Mouse (Mus musculus): ENCODE results near the gene Krtap16-1.

Krtap16-1 gene

DNA sequence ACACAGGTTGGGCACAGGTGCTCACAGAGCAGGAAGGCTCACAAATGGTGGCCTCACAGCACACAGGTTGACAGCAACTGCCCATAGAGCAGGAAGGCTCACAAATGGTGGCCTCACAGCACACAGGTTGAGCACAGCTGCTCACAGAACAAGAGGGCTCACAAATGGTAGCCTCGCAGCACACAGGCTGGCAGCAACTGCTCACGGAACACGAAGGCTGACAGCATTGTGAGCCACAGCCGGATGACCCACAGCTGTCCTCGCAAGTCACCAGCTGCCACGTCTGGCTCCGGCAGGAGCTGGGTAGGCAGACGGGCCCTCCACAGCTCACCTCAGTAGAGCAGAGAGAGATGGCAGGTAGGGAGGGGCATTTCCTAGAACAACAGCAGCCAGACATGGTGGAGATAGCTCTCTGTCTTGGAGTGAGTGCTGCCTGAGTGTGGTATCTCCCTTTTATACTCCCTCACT, at the start of gene Krtap16-1:
Gene Krtap16-1 (minus strand): TSS at position 418 of the 468 bp plus-strand sequence.
- peak; percentile 5 for DNase-seq

DNA sequence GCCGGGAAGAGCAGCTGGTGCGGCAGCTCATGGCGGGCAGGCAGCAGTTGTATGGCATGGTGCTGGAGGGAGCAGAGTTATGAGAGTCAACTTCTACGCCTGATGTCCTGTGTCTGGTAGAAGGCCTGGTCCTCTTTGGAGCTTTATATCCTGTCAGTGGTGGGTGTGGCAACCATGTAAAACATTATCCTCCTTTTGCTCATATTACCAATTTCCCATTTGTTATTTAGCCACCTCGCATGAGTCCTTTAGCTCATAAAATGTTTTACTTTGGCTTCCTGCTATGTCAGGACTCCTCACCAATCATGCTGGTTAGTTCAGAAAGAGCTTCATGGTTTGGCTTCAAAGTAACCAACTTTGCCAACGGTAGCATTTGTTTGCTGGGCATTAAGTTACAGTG, 43.4 kb upstream of the Krtap16-1 start, which contains the start of gene Krt33b:
Gene Krt33b (minus strand): TSS at position 101 of the 400 bp plus-strand sequence.
- no peak for DNase-seq

DNA sequence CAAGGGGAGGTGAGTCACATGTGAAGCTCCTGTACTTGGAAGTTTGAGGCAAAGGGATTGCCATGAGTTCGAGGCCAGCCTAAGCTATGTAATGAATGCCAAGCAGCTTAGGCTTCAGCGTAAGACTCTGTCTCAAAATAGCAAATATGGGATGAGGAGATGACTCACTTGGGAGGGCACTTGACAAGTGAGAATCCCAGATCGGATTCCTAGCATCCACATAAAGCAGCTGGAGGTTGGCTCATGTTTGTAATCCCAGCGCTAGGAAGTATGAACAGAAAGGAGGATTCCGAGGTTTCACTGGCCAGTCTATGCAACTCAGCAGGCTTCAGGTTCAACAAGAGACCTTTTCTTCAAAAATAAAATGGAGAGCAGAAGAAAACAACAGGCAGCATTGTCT, 35.0 kb upstream of the Krtap16-1 start:
- DNase-seq = no peak

DNA sequence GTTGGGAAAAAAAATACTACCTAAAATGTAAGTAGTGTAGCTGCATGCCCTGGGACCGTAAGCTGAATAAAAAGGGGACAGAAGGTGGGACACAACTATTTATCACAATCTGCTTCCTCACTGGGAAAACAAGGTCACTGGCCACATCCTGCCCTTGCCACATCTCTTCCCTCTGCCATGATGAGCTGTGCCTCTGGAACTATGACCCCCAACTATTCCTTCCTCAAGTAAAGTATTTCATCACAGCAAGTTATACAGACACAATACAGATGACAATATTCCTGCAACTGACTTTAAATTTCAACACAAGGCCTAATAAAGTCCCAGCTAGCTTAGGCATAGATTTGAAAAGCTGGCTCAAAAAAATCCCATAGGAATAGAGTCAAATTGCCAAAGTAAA, 33.1 kb upstream of the Krtap16-1 start:
- no peak for DNase-seq

DNA sequence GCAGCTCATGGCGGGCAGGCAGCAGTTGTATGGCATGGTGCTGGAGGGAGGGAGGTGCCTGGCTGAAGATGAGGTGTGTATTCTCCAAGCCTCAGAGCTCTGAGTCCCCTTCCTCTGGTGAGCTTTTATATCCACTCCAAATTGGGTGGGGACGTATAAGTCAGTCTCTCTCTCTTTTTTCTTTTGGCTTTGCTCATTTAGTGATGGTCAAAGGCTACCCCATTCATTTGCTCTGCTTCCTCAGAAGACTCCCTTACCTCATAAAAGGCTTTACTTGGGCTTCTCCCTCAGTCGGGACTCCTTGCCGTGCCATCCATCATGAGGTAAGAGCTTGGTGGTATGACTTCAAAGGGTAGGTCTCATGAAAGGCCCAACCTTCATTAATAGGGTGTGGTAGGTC, 29.7 kb upstream of the Krtap16-1 start, which contains the start of gene Krt33a:
Gene Krt33a (minus strand): TSS at position 101 of the 400 bp plus-strand sequence.
- DNase-seq = no peak

DNA sequence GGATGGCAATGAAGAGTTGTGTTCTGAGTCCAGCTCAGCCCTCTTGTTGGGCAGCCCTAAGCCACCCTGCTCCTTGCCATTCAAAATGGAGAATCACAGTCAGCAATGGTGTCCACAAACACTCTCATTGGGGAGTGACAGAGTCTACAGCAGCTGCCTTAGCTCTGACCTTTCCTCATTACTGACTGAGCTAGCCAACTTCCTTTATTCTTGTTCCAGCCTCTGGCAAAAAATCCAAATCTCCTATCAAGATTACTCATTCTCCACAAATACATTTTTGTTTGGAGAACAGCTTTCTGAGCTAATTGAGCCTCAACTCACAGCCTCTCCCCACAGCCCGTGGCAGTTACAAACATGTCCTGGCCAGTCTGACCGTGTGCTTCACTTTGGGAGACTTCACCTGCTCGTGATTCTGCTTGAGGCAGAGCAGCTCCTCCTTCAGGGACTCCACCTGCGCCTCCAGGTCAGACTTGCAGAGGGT, 27.3 kb upstream of the Krtap16-1 start:
- no peak for DNase-seq

DNA sequence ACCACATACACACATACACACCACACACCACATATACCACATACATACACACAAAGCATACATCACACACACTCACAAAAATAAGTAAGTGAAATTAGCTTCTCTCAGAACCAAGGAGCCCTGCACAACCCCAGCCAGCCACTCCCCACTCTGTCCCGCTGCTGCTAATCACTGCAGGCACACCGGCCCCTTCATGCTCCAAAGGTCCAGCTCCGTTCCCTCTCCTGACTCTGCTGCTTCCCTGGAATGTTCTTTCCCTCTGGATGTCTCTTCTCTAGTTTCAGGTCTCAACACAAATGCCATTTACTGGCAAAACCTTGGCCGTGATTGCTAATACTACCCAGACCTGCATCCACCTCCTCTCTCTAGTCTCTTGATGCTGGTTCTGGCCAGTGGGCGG, 24.3 kb upstream of the Krtap16-1 start:
- no peak for DNase-seq

DNA sequence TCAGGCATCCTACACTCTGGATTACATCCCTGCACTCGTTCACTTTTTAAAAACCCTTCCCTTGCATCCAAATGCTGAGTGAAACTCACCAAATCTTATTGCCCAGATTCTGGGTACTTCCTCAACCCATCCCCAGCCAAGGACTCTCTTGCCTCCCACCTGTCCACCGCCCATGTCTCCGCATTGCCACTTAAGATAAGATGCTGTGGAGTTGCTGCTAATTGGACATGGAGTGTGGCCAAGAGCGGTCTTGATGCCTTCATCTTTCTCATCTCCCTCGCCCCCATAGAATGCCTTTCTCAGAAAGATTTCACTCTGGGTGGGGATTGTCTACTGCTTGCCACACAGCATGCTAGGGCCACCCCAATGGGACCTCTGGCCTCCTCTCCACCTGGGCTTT, 21.9 kb upstream of the Krtap16-1 start:
- no peak for DNase-seq

DNA sequence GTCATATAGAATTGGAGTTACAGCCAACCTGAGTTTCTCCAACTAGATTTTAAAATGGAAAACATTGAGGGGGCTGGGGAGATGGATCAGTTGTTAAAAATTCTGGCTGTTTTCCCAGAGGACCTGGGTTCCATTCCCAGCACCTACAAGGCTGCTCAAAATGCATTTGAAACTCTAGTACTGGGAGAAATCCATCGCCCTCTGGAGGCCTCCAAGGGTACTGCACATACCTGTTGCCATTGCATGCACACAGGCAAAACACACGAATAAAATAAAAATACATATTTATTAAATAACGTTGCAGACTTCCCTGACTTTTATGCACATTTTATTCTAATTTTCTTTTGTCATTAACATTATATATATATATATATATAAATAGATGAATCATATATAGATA, 20.2 kb upstream of the Krtap16-1 start:
- no peak for DNase-seq

DNA sequence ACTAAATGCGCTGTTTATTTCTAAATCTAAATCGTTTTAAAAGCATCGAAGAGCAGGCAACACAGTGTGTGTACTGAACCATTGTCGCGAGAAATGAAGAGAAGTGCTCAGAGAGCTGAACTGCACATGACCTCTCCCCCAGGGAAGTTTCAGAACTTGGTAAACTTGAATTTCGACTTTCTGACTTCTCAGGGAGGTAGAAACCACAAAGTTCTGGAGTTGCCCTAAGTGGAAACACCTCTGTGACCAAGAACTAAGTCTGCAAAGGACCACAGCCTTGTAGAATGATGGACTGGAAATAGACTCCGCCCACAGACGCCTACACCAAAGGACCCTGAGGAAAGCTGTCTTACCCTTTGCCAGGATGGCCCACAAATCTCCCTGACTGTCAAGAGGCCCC, 19.5 kb upstream of the Krtap16-1 start:
- DNase-seq = no peak

DNA sequence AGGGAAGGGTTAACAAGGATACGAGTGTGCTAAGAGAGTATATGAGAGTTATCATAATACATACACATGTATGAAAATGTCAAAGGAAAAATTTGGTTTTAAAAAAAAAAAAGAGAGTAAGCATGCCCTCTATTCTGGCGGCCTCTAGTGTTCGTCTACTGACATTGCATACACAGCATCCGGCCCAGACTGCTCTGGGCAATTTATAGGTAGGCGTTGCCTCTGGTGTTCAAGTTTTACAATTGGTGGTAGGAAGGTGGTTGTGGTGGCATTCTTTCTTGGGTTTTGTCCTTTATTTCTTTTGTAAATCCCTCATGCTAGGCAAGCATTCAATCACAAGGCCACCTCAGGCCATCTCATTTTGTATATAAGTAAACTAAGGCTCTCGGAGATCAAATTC, 18.4 kb upstream of the Krtap16-1 start:
- peak; percentile 53 for DNase-seq

DNA sequence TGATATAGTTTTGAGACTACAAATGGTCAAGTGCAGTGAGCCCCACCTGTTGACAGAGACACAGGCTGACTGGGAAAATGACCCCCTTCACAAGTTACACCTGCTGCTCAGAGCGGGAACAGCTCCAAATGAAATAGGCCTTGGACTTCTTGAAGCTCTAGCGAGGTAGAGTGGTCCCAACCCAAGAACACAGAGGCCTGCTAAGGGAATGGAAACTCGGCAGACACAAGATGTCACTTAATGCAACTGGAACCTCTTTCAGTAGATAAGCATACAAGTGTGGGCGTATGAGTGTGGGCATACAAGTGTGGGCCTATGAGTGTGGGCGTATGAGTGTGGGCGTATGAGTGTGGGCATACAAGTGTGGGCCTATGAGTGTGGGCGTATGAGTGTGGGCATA, 12.7 kb upstream of the Krtap16-1 start:
- no peak for DNase-seq

DNA sequence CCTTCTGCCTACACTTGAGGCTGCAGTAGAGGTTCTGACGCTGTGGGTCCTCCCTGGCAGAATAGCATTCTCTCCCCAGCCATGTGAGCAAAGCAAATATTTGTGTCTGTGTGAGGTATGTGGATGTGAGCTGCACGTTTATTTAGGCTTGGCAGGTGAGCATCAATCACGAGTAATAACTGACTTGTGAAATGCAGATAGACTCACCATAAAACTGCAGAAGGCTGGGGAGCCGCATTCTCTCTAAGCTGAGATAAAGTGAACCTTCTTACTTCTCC, 7.9 kb upstream of the Krtap16-1 start:
- DNase-seq = no peak

DNA sequence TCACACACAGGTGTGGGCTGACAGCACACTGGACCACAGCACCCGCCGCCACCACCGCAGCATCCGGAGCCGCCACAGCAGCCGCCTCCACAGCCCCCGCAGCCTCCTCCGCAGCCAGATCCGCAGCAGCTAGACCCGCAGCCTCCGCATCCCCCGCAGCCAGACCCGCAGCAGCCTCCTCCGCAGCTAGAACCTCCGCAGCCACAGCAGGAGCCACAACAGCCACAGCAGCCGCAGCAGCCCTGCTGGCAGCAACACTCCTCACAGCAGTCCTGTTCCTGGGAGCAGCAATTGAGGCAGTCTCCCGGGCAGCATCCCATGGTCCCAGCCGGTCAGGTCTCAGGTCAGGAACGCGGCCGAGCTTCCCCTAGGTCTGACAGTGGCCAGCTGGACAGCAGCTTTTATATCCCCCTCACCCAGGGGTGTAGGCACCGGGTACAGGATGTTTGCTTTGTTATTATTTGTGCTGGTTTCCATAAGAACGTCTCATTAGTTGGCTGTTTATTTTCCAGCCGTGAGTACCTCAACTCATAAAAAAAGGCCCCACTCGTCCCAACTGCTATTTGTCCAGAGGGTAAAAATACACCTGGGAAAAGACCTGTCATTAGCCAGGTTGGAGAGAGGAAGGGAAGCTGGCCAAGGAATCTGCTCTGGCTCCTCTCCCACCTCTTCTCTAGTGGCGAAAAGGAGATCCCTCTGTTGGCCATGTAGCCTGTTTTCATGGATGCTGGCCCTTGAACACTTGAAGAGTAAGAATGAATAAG, 7.4 kb upstream of the Krtap16-1 start, which contains the start of gene Krtap17-1:
Gene Krtap17-1 (minus strand): TSS at position 375 of the 764 bp plus-strand sequence.
- DNase-seq = peak; percentile 16

DNA sequence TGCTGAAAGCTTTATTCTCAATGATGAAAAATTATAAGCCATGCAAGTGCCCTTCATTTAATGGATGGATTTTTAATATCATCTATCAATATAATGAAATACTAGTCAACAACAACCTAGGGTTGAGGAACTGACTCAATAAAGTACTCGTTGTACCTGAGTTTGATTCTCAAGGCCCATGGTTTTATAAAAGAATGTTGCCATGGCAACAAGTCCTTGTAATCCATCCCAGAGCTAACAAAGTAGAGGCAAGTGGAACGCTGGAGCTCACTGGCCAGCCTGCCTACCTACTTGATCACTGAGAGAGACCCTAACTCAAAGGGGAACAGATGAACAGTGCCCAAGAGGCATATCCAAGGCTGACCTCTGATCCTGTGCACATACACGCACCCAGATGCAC, 4.2 kb upstream of the Krtap16-1 start:
- DNase-seq = no peak

DNA sequence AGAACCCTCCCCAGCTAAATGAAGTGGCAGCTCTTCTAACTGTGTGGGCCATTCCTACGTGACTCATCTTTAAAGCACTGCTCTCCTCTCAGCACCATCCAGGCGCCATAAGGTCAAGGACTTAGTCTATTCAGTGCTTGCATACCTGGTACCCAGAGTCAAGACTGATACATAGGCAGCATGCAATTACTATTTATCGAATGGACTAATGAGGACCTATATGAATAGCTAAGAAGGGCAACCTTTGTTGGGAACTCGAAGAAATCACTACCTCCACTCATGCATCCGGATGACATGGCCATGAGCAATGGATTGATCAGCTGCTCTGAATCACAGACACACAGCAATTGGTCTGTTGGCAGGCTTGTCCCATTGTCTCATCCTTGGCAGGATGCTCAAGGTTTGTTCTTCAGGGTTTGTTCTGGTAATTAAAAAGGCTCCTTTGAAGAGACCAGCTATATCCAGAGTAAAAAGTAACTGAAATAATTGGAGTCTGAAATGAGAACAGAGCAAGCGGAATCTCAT, 3.5 kb upstream of the Krtap16-1 start:
- DNase-seq = no peak

DNA sequence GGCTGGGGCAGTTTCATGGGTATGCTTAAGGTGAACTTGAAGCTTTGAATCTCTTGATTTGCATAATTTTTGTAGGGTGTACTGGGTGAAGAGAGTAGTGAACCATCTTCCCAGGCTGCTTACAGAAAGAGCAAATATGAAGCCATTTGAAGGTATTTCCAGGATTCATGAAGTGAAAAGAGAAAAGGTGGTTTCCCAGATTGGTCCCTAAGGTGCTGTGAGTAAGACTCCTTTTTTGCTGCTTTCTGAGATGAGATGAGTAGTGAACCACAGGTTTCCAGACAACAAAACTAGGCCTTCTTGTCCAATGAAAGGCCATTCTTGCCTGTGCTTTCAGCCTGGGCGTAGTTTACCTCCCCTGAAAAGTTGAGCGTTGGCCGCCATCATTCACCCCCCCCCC, 2.1 kb upstream of the Krtap16-1 start:
- no peak for DNase-seq

DNA sequence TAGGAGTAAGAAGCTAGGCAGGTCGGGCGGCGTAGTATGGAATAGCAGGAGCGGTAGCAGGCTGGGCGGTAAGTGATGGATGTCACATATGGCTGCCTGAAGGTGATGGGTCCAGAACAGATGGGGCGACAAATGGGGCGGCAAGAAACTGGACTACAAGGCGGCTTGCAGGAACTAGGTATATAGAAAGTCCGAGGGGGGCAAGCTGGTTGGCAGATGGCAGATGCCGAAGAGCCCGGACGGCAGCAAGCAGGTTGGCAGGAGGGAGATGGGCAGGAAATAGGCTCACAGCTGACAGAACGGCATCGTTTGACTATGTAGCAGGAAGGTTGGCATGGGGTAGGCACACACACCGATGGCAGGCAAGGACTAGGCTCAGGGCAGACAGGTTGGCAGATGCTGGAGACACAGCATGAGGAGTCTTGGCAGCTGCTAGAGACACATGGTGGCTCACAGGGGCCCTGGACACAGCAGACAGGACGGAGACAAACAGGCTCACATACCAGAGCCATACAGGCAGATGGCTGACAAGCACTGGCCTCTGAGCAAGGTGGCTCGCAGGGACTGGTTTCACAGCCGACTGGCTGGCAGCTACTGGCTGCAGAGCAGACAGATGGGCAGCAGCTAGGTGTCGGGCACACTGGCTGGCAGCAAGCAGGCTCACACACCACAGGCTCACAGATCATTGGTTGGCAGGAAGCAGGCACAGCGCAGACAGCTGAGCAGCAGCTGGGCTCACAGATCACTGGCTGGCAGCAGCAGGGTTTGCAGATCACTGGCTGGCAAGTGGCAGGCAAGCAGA, 905 bp downstream of the Krtap16-1 start:
- peak; percentile 85 for DNase-seq

DNA sequence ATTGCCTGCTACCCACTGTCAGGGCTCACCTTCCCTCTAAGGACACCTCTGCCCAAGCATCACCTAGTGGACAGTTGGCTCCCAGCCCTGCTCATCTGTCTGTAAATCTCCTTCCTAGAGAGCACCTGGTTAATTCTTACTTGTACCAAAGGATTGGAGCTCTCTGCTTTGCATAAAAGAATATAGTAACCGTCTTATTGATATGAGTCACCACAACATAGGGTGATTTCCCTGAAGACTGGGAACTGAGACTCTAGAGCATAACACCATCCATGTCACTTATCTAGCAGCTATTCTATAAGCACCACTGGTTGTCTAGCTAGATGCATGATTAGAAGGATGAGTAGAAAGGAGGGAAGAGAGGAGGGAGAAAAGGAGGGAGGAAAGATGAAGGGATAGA, 3.0 kb downstream of the Krtap16-1 start:
- DNase-seq = no peak

DNA sequence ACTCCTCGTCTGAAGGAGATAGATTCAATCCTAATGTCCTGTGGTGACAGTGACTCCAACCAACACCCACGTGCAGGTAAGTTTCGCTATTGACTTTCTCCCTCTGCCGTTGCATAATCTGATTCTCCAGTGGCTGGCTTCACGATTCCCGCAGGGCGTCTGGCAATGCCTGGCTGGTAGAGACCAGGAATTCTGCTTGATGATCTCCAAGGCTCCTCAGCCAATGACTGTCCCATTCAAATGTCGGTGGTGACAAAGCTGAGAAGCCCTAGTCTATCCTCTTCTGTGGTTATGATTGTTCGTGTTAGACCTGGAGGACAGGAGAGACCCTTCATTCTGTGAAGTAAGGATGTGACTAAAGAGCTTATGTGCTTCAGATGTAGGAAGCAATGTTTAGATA, 3.7 kb downstream of the Krtap16-1 start:
- DNase-seq = no peak

DNA sequence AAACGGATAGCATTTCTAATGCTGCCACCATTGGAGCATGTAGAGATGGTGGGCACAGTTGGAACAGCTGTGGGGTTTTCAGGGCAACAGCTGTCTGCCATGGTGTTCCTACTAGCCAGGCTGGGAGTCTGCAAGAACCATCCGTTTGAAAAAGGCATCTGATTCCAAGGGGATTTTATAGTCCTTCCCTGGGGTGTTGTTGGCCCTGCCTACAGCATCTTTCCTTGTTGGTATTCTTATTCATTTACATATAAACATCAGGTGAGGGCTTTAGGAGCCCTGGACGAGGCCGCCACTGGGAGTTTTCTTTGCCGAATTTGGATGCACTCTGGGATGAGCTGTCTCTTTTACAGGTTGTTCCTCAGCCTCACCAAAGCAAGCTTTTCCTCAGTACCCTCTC, 7.4 kb downstream of the Krtap16-1 start, which contains the start of gene Krtap29-1:
Gene Krtap29-1 (minus strand): TSS at position 101 of the 400 bp plus-strand sequence.
- no peak for DNase-seq

DNA sequence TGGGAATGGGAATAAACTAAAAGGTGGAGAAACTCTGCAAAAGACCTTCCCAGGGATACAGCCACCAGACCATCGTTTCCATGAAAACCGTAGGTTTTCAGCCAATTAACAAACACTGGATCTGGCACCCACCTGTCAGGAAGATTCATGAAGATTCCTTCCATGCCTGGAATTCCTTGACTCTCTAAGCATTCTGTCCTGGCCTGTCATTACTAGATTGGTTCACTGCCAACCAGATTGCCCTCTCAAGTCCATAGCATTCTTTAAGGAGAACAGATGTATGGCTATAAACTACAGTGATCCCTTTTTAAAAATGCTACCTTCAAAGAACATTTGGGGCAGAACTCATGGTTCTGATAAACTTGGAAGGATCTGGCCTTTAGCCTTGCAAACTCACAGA, 20.4 kb downstream of the Krtap16-1 start:
- DNase-seq = no peak

DNA sequence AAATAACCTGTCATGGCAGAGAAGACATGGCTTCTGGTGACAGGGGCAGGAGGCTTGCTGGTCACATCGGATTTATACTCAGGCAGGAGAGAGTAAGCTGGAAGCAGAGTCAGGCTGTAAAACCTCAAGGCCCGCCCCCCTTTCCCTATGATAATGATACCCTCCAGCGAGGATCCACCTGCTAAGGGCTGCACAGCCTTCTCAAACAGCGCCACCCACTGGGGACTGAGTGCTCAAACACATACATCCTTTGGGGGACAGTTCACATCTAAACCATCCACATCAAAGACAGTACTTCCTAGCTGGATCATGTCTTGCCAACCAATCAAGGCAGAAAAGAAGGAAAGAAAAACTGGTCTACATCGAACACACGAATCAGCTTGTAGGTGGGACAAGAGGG, 22.2 kb downstream of the Krtap16-1 start:
- DNase-seq = no peak

DNA sequence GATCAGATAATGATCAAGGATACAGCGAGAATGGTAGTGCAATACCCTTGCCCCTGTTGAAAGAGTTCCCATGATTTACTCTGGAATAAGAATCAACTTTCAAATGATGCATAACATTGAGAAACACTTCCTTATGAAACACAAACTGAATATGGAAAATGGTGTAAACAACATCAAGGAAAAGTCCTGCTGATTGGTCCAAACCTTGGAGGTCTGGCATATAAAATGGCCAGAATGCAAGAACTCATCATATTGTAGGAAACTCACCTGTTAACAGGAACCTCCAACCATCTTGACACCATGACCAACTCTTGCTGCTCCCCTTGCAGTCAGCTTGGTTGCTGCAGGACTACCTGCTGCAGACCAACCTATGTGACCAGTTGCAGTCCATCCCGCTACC, 38.2 kb downstream of the Krtap16-1 start, which contains the start of gene Krtap9-5:
Gene Krtap9-5 (plus strand): TSS at position 301 of the 400 bp plus-strand sequence.
- DNase-seq = no peak
